Mouse (Mus musculus): ENCODE results near the gene Anks1b. TPM values are rescaled to one million over a fixed set of nuclear protein-coding genes. Genes with fewer than 3 reads are reported as not detected.

The Anks1b gene
- polyA plus RNA-seq, 1 experiment from 2014 or later, result 0.25 TPM

DNA sequence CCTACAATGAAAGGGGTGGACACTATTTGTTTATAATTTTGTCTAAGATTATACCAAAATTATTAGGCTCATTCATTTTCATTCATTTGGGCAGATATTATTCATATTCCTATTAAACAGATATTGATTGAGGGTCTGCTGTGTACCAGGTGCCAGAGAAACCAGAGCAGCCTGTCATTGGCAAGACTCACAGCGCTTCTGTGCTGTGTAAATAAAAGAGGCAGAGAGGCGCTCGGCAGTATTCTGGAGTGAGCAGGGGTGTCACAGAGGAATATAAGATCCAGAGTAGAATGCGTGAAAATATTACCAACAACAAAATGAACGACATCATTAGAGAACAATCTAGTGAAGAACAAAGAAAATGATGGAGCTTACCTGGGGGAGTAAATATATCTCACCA lies 878.6 kb downstream of the Anks1b start:
- ATAC-seq (ENCODE audit: low read depth) (no peak), DNase-seq (no peak)
- Histone ChIP-seq H3K27ac (no peak overlapping the region), H3K36me3 (no peaks in the 10 kb centered on the region), H3K4me3 (replicated peaks) (no peak overlapping the region), H3K27me3 (no peaks in the 10 kb centered on the region), H3K9me3 (replicated peaks) (no peaks in the 10 kb centered on the region; the same call in 1 of the 2 replicates), H3K4me1 (replicated peaks) (no peaks in the 10 kb centered on the region), H3K9ac (no peak overlapping the region), H3K4me2 (no peak overlapping the region)
- WGBS (ENCODE audit: insufficient replicate concordance), result 68% methylated on average over 5 of the region's 5 CpGs

GRCm38 (mm10) chr10:90753106-90753505 lies 879.8 kb downstream of the Anks1b start:
- WGBS (ENCODE audit: insufficient replicate concordance), result 56% methylated on average over 9 of the region's 9 CpGs
- H3K4me2 ChIP-seq, result no peak overlapping the region
- ATAC-seq (ENCODE audit: low read depth), result no peak

GRCm38 (mm10) chr10:90757773-90758172 lies 884.5 kb downstream of the Anks1b start:
- ATAC-seq (ENCODE audit: low read depth) (no peak), DNase-seq (no peak)
- Histone ChIP-seq H3K27ac (no peak overlapping the region), H3K4me2 (no peak overlapping the region), H3K9ac (no peak overlapping the region), H3K9me3 (replicated peaks) (no peaks in the 10 kb centered on the region), H3K27me3 (no peaks in the 10 kb centered on the region), H3K4me3 (replicated peaks) (no peak overlapping the region), H3K36me3 (no peaks in the 10 kb centered on the region), H3K4me1 (replicated peaks) (no peaks in the 10 kb centered on the region)
- 62% methylated on average over 4 of the region's 4 CpGs for WGBS (ENCODE audit: insufficient replicate concordance)

More at GRCm38 (mm10) chr10:90753106-90753505, 879.8 kb downstream of the Anks1b start:
- Histone ChIP-seq H3K36me3 (no peaks in the 10 kb centered on the region), H3K9me3 (replicated peaks) (no peaks in the 10 kb centered on the region; the same call in 1 of the 2 replicates), H3K27me3 (no peaks in the 10 kb centered on the region), H3K27ac (no peak overlapping the region), H3K9ac (no peak overlapping the region), H3K4me3 (replicated peaks) (no peak overlapping the region), H3K4me1 (replicated peaks) (no peaks in the 10 kb centered on the region)
- DNase-seq, result no peak

- 63% methylated on average over 5 of the region's 5 CpGs for WGBS (ENCODE audit: insufficient replicate concordance)
- no peaks in the 10 kb centered on the region for H3K4me1 ChIP-seq (replicated peaks)
- no peaks in the 10 kb centered on the region for H3K9me3 ChIP-seq (replicated peaks)
- ATAC-seq (ENCODE audit: low read depth) (no peak), DNase-seq (no peak)
- no peak overlapping the region for H3K27ac ChIP-seq
- no peak overlapping the region for H3K9ac ChIP-seq
- H3K4me3 ChIP-seq (replicated peaks), result no peak overlapping the region
- H3K4me2 ChIP-seq, result no peak overlapping the region
- H3K27me3 ChIP-seq, result no peaks in the 10 kb centered on the region
- H3K36me3 ChIP-seq, result no peaks in the 10 kb centered on the region
Observed at GRCm38 (mm10) chr10:90759929-90760328, 886.6 kb downstream of the Anks1b start.

GRCm38 (mm10) chr10:90766261-90766660 lies 893.0 kb downstream of the Anks1b start:
- H3K4me2 ChIP-seq, result no peak overlapping the region
- H3K4me1 ChIP-seq (replicated peaks), result no peaks in the 10 kb centered on the region
- WGBS (ENCODE audit: insufficient replicate concordance), result 51% methylated on average over 3 of the region's 3 CpGs
- H3K36me3 ChIP-seq, result no peaks in the 10 kb centered on the region
- H3K27ac ChIP-seq, result no peak overlapping the region
- ATAC-seq (ENCODE audit: low read depth), result no peak
- H3K27me3 ChIP-seq, result no peaks in the 10 kb centered on the region
- DNase-seq, result no peak
- H3K9ac ChIP-seq, result no peak overlapping the region
- H3K4me3 ChIP-seq (replicated peaks), result no peak overlapping the region
- H3K9me3 ChIP-seq (replicated peaks), result no peaks in the 10 kb centered on the region

- H3K4me2 ChIP-seq, result no peak overlapping the region
- no peaks in the 10 kb centered on the region for H3K4me1 ChIP-seq (replicated peaks)
- H3K9ac ChIP-seq, result no peak overlapping the region
- WGBS (ENCODE audit: insufficient replicate concordance), result 34% methylated on average over 11 of the region's 11 CpGs
- no peaks in the 10 kb centered on the region for H3K36me3 ChIP-seq
- no peak for DNase-seq
- H3K9me3 ChIP-seq (replicated peaks), result no peaks in the 10 kb centered on the region
- ATAC-seq (ENCODE audit: low read depth), result no peak
- no peak overlapping the region for H3K4me3 ChIP-seq (replicated peaks)
- no peak overlapping the region for H3K27ac ChIP-seq
- H3K27me3 ChIP-seq, result no peaks in the 10 kb centered on the region
Observed at GRCm38 (mm10) chr10:90770403-90770955, 897.2 kb downstream of the Anks1b start.

DNA sequence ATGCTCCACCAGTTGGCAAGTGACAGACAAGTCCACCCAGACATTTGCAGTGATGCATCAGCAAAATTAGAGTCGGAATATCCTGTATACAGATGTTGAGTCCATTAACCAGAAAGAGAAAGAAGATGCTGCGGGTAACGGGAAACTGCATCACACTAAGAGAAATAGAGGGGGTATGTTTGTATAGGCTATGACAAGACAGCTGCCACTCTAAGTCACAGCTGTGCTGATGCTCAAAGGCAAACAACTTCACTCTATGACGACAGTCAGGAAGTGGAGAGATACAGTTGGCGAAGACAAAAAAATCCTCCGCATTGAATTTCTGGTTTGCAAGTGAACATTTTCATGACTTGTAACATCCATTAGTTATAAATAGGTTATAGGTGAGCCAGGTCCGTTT lies 897.7 kb downstream of the Anks1b start:
- H3K4me1 ChIP-seq (replicated peaks), result no peaks in the 10 kb centered on the region
- no peaks in the 10 kb centered on the region for H3K9me3 ChIP-seq (replicated peaks)
- no peak overlapping the region for H3K4me3 ChIP-seq (replicated peaks)
- ATAC-seq (ENCODE audit: low read depth) (no peak), DNase-seq (no peak)
- H3K27ac ChIP-seq, result no peak overlapping the region
- H3K4me2 ChIP-seq, result no peak overlapping the region
- 48% methylated on average over 7 of the region's 7 CpGs for WGBS (ENCODE audit: insufficient replicate concordance)
- no peaks in the 10 kb centered on the region for H3K27me3 ChIP-seq
- no peak overlapping the region for H3K9ac ChIP-seq
- H3K36me3 ChIP-seq, result no peaks in the 10 kb centered on the region

DNA sequence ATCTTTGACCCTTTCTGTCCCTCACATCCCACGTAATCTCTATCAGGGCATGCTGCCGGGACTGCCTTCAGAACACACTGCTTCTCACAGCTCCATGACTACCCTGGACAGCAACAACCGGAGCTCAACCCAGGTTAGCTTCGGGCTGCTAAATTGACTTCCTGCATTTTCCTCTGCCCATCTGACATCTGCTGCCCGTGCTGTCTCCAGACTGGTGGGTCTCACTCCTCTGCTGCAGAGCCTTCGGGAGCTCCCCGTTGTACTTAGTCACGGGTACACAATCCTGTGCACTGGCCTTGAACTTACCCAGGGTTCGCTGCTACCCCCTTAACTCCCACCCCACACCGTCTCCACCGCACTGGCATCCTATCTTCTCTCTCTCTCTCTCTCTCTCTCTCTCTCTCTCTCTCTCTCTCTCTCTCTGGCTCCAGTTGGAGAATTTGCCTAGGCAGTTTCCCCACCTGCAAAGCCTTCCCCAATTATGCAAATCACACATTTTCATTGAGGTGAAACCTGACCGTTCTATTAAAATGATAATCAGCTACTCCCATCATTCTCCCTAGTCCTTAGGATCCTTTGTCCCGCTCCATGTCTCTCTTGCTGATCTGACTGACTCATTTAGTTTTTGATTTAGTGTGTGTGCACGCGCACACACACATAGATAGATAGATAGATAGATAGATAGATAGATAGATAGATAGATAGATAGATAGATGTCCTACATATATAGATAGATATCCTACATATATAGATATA lies 898.3 kb downstream of the Anks1b start:
- WGBS (ENCODE audit: insufficient replicate concordance), result 12% methylated on average over 15 of the region's 15 CpGs
- no peak overlapping the region for H3K9ac ChIP-seq
- H3K4me1 ChIP-seq (replicated peaks), result no peaks in the 10 kb centered on the region
- H3K4me3 ChIP-seq (replicated peaks), result no peak overlapping the region
- H3K27me3 ChIP-seq, result no peaks in the 10 kb centered on the region
- DNase-seq (no peak), ATAC-seq (ENCODE audit: low read depth) (no peak)
- no peaks in the 10 kb centered on the region for H3K9me3 ChIP-seq (replicated peaks)
- H3K4me2 ChIP-seq, result no peak overlapping the region
- no peaks in the 10 kb centered on the region for H3K36me3 ChIP-seq
- H3K27ac ChIP-seq, result no peak overlapping the region

- Histone ChIP-seq H3K27me3 (no peaks in the 10 kb centered on the region), H3K9ac (no peak overlapping the region), H3K27ac (no peak overlapping the region), H3K36me3 (no peaks in the 10 kb centered on the region), H3K4me1 (replicated peaks) (no peaks in the 10 kb centered on the region), H3K4me3 (replicated peaks) (no peak overlapping the region), H3K4me2 (no peak overlapping the region), H3K9me3 (replicated peaks) (no peaks in the 10 kb centered on the region)
- DNase-seq (no peak), ATAC-seq (ENCODE audit: low read depth) (no peak)
- 48% methylated on average over 13 of the region's 13 CpGs for WGBS (ENCODE audit: insufficient replicate concordance)
Observed at GRCm38 (mm10) chr10:90779561-90780400, 906.5 kb downstream of the Anks1b start.

DNA sequence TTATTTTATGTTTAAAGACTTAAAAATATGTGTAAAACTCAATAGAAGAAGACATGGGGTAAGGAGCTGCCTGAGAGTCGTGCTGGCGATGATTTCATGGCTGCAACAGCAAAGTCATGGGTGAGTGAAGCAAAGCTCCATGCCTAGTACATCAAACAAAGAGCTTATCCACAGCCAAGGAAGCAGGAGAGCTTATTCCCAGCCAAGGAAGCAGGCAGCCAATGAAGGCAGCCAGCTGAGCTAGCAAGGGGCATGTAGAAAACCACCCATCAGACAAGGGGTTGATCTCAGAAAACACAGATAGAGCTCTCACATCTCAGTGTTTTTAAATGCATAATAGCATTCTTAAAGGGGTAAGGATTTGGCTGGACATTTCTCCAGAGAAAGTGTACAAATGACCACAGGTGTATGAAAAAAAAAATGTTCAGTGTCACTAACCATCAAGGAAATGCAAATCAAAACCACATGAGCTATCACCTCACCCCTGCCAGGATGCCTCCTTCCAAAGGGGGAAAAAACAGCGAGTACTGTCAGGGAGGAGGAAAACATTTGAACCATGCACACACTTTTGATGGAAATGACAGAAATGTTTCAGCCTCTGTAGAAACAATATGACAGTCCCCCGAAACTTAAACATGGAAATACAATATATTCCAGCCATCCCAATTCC lies 911.8 kb downstream of the Anks1b start:
- WGBS (ENCODE audit: insufficient replicate concordance), result 51% methylated on average over 4 of the region's 4 CpGs
- H3K4me2 ChIP-seq, result no peak overlapping the region
- no peaks in the 10 kb centered on the region for H3K27me3 ChIP-seq
- DNase-seq (no peak), ATAC-seq (ENCODE audit: low read depth) (no peak)
- H3K36me3 ChIP-seq, result no peaks in the 10 kb centered on the region
- no peaks in the 10 kb centered on the region for H3K4me1 ChIP-seq (replicated peaks)
- no peaks in the 10 kb centered on the region for H3K9me3 ChIP-seq (replicated peaks)
- no peak overlapping the region for H3K9ac ChIP-seq
- no peak overlapping the region for H3K27ac ChIP-seq
- no peak overlapping the region for H3K4me3 ChIP-seq (replicated peaks)

DNA sequence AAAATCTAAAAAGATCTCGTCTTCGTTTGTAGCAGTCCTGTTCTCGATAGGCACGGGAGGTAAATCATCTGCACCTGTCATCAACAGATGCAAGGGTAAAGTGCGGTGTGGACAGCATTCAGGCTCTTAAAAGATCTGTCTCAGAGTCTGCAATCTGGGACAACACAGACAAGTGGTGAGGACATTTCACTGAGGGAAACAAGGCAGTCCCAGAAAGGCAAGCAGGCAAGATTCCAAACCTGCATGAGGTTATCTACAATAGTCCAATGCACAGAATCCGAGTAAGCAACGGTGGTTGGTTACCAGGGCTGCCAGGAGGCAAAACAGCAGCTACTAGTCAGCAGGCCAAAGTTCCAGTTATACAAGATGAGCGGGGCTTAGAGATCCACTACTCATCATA lies 912.4 kb downstream of the Anks1b start:
- WGBS (ENCODE audit: insufficient replicate concordance), result 69% methylated on average over 8 of the region's 8 CpGs
- ATAC-seq (ENCODE audit: low read depth), result no peak
- Histone ChIP-seq H3K4me2 (no peak overlapping the region), H3K9ac (no peak overlapping the region), H3K4me1 (replicated peaks) (no peaks in the 10 kb centered on the region), H3K27me3 (no peaks in the 10 kb centered on the region), H3K27ac (no peak overlapping the region), H3K4me3 (replicated peaks) (no peak overlapping the region), H3K9me3 (replicated peaks) (no peaks in the 10 kb centered on the region), H3K36me3 (no peaks in the 10 kb centered on the region)
- DNase-seq, result no peak

All from liver, embryonic 13.5 days (tissue).